Mouse (Mus musculus) gastrocnemius, postnatal 25 days (tissue): ENCODE results near the gene Gm6482. TPM values are rescaled to one million over a fixed set of nuclear protein-coding genes. Genes with fewer than 3 reads are reported as not detected.
"Not testable (repeated sequence)": the region's sequence is repeated elsewhere in the genome, so short reads cannot be mapped to it uniquely, and the experiment has no call there.

Source experiments
- DNase-seq: peaks from one replicate; pipeline ENCODE4 v3.0.0; 2022
- long read RNA-seq, 2 experiments: library from polyadenylated mRNA; stranded (forward); transcript quantifications; one replicate each; pipeline ENCODE4 v2.0.0; 2021
- total RNA-seq, 2 experiments: library from RNA; stranded (reverse); gene quantifications; 1 replicate in 1 of 2; 2 replicates in 1 of 2; pipeline ENCODE4 v1.2.3; 2021

The Gm6482 gene
- total RNA-seq, result not detected
- long read RNA-seq, experiment 1, result 0 reads
- long read RNA-seq, experiment 2, result 0 reads

- DNase-seq, result not testable (repeated sequence)
Observed at GRCm38 (mm10) chr14:41408181-41408580, at the start of gene Gm6482. Gene Gm6482, minus strand, starts transcription at chr14:41408281.

DNA sequence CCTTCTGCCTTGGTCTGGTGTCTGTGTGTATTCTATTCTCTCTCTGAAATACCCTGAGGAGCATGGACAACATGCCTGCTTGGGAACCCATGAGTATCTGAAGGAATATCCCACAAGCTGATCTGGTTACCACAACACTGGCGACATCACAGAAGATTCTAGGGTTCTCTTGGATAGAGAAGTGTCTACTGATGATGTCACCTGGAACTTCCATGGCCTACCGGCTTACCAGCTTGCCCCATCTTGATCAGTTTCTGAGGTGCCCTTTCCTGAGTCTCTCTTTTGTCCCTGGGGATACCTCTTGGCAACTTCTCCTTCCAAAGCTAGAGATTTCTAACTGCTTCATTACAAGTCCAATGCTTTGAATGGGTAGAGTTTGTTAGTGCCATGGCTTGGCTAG lies 45.3 kb upstream of the Gm6482 start, which contains the start of gene Gm7954:
Gene Gm7954, minus strand, starts transcription at position 101 of the 400 bp plus-strand sequence.
- not testable (repeated sequence) for DNase-seq

DNA sequence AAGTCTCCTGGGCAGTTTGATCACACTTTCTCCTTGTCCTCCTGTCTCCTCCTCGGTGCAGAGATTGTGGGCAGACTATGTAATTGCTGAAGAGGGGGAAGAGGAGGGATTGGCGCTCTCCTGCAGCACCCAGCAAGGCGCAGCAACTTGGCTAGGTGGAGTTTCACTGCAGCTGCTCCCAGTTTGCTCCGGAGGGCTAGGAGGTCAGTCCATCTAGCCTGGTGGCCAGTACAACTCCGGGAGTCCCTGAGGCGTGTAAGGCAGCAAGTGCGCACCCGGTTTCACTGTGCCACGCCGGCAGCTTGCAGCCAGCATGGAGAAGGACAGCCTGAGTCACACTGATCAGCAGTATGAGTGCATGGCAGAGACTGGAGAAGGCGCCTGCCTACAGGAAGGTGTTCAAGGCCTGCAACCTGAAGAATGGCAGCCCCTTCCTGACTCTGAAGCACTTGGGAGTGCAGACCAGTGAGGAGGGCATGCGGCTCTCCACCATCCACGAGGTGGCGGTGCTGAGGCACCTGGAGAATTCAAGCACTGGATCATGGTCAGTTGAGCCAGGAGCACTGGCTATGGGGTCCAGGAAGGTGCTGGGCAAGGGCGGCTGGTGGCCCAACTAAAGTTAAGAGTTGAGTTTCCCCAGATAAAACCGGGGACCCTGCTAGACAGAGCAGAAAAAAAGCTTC lies 17.5 kb upstream of the Gm6482 start:
- not testable (repeated sequence) for DNase-seq

DNA sequence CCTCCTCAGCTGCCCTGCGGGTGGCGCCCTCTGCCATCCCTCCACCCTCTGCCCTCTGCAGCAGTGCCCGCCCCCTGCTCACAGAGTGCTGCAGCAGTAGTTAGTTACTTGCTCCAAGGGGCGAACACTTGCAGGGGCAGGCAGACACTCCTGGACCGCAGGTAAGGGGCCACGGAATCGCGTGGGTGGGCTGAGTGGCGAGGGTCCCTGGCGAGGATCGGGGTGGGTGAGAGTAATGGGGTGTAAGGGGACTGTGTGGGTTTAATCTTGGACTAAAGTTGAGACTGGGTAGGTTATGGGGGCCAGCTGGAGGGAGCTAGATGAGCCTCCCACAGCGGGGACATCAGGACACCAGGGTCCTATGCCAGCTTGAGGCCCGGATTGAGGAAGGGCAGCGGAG lies 16.6 kb upstream of the Gm6482 start:
- not testable (repeated sequence) for DNase-seq

DNA sequence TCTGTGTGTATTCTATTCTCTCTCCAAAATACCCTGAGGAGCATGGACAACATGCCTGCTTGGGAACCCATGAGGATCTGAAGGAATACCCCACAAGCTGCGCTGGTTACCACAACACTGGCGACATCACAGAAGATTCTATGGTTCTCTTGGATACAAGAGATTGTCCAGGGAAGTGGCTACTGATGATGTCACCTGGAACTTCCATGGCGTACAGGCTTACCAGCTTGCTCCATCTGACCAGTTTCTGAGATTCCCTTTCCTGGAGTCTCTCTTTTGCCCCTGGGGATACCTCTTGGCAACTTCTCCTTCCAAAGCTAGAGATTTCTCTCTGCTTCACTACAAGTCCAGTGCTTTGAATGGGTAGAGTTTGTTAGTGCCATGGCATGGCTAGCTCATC lies 21.8 kb downstream of the Gm6482 start, which contains the start of gene Gm7945:
Gene Gm7945, minus strand, starts transcription at position 101 of the 400 bp plus-strand sequence.
- not testable (repeated sequence) for DNase-seq

Other genes starting within 250 kb of the Gm6482 start
- gene Sftpd, start 223.1 kb downstream of the Gm6482 start, total RNA-seq, result not detected
- not detected for gene Gm2832, start 129.5 kb downstream of the Gm6482 start, total RNA-seq
- not detected for gene Gm5798, start 59.7 kb downstream of the Gm6482 start, total RNA-seq
- gene Gm7945, start 21.9 kb downstream of the Gm6482 start, total RNA-seq, result not detected
- gene Gm7954, start 45.2 kb upstream of the Gm6482 start, total RNA-seq, result not detected
- gene Gm3486, start 81.2 kb upstream of the Gm6482 start, total RNA-seq, result not detected
- not detected for gene Gm7970, start 147.3 kb upstream of the Gm6482 start, total RNA-seq
- not detected for gene 1700049E17Rik2, start 164.9 kb upstream of the Gm6482 start, total RNA-seq
- gene Gm3072, start 216.3 kb upstream of the Gm6482 start, total RNA-seq, result not detected
- gene Gm3676, start 238.2 kb upstream of the Gm6482 start, total RNA-seq, result not detected